Mouse (Mus musculus) bone marrow macrophage, adult 2 months (primary cell): ENCODE data around the gene Lrpprc.

Experiments used
- CTCF ChIP-seq: IDR thresholded peaks from 2 replicates; pipeline ENCODE4 v1.5.1; 2012; ENCODE audit warnings: low read depth, mild to moderate bottlenecking, low read length, moderate library complexity
- POLR2A ChIP-seq: IDR thresholded peaks from 2 replicates; pipeline ENCODE4 v1.6.1; 2012; ENCODE audit warnings: mild to moderate bottlenecking, low read depth, low read length, borderline replicate concordance

GRCm38 (mm10) chr17:84758374-84758773 is 32.2 kb downstream of the Lrpprc start:
- no peak for TF ChIP-seq POLR2A
- TF ChIP-seq CTCF, result no peak
